Mouse (Mus musculus) inflammation-experienced regulatory T-cells, adult 6 months (primary cell): ENCODE results near the gene Prr12. TPM values are rescaled to one million over a fixed set of nuclear protein-coding genes. Genes with fewer than 3 reads are reported as not detected.

ENCODE experiments used
- ATAC-seq: one replicate; pipeline ENCODE4 v1.8.0; 2017
- polyA plus RNA-seq, 3 experiments: library from polyadenylated mRNA; unstranded; fragments of 100-300 nt; shearing (Covaris generic); gene quantifications; one replicate each; pipeline ENCODE4 v1.2.1; 2017

Prr12 gene
- polyA plus RNA-seq, 3 experiments from 2014 or later: 5.0 to 12.9 (median 9.8) TPM

DNA sequence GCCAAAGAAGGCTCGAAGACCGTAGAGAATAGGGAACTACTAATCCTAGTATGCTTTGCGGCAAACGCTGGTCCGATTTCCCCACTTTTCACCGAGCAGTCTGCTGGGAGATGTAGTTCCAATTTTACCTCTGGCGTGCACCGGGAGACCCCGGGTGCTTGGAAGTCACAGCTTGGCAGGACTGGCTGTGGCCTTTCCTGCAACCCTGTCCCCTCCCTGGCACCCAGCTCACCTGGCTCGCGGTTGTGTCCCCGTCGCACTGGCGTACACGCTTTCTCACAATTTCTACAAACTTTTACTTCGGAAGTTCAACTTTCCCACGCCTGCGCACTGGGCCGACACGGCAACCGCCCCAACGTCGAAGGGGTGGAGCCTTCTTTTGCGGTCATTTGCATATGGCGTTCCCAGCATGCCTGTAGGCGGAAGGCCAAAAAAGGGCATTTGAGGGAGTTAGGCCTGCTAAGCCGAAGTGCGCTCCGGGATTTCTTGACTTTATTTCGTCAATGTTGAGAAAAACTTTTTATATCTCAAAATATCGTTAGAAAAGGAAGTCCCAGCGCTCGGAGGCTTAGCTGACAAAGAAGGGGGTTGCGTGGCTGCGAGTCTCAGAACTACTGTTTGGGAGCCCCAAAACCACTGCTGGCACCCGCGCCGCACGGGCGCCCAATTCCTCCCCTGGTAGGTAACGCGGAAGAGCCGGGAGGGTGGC, 55.3 kb downstream of the Prr12 start, which contains the start of gene Irf3:
Gene Irf3, plus strand, starts transcription at position 418 of the 709 bp plus-strand sequence.
- peak; percentile 93 for ATAC-seq

- ATAC-seq: no peak
These were observed 56.0 kb downstream of the Prr12 start for GRCm38 (mm10) chr7:44996672-44997071.

DNA sequence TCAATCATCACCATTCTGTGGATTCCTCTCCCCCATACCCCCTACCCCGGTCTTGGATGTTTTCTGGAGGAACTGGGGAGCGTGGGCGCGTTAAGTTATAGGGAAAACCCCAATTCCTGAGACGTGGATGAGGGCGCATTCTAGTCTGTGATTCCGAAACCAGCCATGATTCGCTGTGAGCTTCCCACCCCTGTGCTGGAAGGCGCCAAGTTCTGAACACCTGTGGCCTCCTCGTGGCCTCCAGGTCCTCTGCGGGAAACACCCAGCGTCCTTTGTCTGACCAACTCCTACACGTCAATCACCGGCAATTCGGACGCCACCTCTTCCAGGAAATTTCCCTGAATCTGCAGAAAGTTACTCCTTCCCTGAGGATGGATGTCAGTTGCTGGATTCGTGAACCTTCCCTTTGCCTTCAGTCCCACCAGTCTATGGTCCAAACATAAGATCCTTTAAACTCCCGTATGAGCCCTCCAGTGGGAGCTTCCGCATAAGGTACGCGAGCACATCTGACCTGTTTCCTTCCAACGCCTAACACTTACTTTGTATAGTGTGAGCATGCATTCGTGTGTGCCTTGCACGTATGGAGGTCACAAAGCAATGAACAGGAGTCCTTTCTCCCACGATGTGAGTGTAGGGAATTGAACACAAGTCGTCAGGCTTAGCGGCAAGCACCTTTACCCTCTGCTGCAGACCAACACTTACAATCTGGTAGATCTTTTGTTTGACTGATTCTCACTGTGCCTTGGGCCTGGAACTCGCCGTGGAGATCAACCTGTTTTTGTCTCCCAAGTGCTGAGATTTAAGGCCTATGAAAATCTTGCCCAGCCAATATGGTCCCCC, 65.6 kb downstream of the Prr12 start:
- ATAC-seq: no peak

- peak; percentile 92 for ATAC-seq
These were observed 66.3 kb downstream of the Prr12 start, which contains the start of gene Prmt1 for GRCm38 (mm10) chr7:44986192-44986878. TSS of gene Prmt1 (minus strand) at chr7:44986568.

DNA sequence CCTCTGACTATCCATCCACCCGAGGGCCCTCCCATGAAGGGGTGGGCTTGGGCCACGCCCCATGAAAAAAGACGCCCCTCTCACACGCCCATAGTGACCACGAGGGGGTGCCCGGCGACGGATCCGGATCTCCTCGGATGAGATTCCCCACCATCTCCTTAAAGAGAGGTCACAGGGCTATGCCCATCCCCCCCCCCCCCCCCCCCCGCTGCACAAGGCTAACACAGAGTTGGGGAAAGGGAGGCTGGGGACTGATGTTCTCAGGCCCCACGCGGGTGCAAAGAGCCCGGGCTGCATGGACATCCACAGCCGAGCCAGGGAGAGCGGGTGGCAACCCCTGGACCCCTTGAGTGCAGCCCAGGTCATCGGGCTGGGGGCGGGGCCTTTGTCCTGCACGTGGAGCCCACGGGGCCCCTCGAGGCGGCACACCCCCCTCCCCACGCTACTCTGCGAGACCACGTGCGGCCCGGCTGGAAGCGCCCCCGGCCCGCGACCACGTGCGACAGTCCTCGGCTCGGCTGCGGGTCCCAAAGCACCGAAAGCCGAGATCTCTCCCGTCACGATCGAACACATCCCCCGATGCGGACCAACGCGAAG, 67.0 kb downstream of the Prr12 start:
- no peak for ATAC-seq

- ATAC-seq: no peak
These were observed 67.9 kb downstream of the Prr12 start for GRCm38 (mm10) chr7:44984833-44985164.

DNA sequence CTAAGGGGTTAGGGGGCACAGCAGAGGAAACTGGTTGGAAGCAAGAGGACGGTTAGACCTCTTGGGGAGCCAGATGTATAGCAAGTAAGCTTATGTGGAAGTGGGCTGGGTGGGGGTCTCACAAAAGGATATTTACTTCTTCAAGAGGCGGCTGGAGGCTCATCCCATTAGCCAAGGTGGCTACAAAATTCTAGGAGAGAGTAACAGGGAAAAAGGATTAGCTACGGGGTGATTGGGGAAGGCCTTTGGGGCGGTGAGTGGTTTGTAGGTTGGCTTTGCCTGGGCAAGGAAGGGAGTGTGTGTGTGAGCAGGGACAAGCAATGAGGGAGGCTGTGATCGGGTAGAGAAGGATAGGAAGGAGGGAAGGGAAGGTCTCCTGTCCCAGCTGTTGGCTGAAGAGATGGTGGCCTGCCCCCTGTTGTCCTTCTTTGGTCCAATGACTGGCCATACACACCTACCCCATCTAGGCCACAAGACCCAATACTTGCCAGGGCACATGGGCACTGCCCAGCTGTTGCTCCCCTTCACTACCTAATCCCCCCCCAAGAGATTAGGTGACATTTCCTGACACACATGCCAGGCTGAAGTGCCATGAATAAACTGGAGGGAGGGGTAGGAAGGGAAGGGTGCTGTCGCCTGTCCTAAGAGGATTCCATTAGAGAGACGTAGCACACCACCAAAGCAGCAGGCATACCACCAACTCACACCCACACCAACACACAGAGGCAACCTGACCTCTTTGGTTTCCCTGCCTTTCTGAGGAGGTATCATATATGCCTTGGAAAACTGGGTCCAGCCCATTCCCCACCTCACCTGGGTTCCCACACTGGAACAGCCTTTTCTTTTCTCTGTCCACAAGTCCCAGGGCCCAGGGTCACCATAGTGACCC, 68.5 kb downstream of the Prr12 start:
- no peak for ATAC-seq

DNA sequence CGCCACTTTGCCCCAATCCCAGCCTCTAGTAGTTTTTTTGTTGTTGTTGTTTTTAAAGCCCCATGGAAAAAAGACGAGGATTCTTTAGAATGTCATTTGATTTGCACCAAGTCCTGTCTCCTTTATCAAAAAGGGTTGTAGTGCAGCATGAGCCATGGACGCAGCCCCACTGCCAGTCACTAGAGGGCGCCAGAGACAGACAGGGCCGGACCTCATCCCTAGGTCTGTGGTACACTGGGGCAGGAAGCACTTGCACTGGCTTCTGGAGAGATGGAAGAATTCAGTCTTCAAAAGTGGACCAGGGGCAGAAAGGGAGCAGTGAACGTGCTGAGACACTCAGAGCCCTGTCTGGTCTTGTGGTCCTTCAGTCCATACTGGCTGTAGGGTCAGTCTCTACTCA, 69.6 kb downstream of the Prr12 start:
- no peak for ATAC-seq

DNA sequence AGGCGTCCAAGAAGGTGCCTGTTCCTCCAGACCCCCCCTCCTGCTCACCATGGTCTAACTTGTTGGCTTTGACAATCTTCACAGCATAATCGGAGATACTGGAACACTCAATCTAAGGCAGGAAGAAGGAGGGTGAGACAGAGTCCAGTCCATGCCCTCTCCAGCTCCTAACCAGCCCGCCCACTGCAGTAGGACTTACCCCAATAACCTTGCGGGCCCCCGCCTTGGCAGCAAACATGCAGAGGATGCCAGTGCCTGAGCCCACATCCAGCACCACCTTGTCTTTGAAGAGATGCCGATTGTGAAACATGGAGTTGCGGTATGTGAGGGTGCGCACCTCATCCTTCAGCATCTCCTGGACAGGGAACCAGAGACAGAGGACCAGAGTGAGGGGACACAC, 71.1 kb downstream of the Prr12 start:
- no peak for ATAC-seq

GRCm38 (mm10) chr7:44978300-44978699, 74.4 kb downstream of the Prr12 start:
- ATAC-seq: no peak

Other genes with a start within 250 kb of the Prr12 start
- 10 to 100 TPM; 30.8 to 60.2 (median 32.2) TPM for gene Nup62, start 236.8 kb downstream of the Prr12 start, polyA plus RNA-seq
- gene Il4i1, start 236.5 kb downstream of the Prr12 start, polyA plus RNA-seq: 1 to 10 TPM; 1.9 to 4.2 (median 2.1) TPM
- gene Atf5, start 236.2 kb downstream of the Prr12 start, polyA plus RNA-seq: under 1 TPM in 1 of 3 experiments, not detected in 2; 0.41 TPM
- 1 to 10 TPM; 1.1 to 4.5 (median 3.7) TPM for gene Akt1s1, start 203.9 kb downstream of the Prr12 start, polyA plus RNA-seq
- 10 to 100 TPM; 43.9 to 66.0 (median 60.6) TPM for gene Tbc1d17, start 203.8 kb downstream of the Prr12 start, polyA plus RNA-seq
- 10 to 100 TPM; 43.2 to 49.7 (median 46.8) TPM for gene Pnkp, start 195.7 kb downstream of the Prr12 start, polyA plus RNA-seq
- 1 to 10 TPM; 1.9 to 5.6 (median 3.2) TPM for gene Ptov1, start 183.1 kb downstream of the Prr12 start, polyA plus RNA-seq
- 10 to 100 TPM in 2 of 3 experiments, 1 to 10 TPM in 1; 7.1 to 14.1 (median 11.1) TPM for gene Med25, start 160.2 kb downstream of the Prr12 start, polyA plus RNA-seq
- 10 to 100 TPM in 2 of 3 experiments, 1 to 10 TPM in 1; 8.0 to 15.3 (median 11.0) TPM for gene Fuz, start 156.8 kb downstream of the Prr12 start, polyA plus RNA-seq
- gene Ap2a1, start 123.4 kb downstream of the Prr12 start, polyA plus RNA-seq: 10 to 100 TPM in 1 of 3 experiments, 1 to 10 TPM in 2; 6.1 to 12.1 (median 7.1) TPM
- not detected for gene Tsks, start 109.7 kb downstream of the Prr12 start, polyA plus RNA-seq
- gene Cpt1c, start 78.0 kb downstream of the Prr12 start, polyA plus RNA-seq: 1 to 10 TPM in 2 of 3 experiments, under 1 TPM in 1; 0.23 to 1.9 (median 1.5) TPM
- 10 to 100 TPM; 37.3 to 84.6 (median 70.6) TPM for gene Prmt1, start 66.3 kb downstream of the Prr12 start, polyA plus RNA-seq
- 100 to 1,000 TPM in 2 of 3 experiments, 10 to 100 TPM in 1; 83.6 to 119 (median 115) TPM for gene Irf3, start 55.2 kb downstream of the Prr12 start, polyA plus RNA-seq
- 10 to 100 TPM; 21.0 to 29.3 (median 26.6) TPM for gene Bcl2l12, start 54.2 kb downstream of the Prr12 start, polyA plus RNA-seq
- 1 to 10 TPM; 7.4 to 8.9 (median 8.7) TPM for gene Scaf1, start 36.5 kb downstream of the Prr12 start, polyA plus RNA-seq
- gene Rras, start 34.9 kb downstream of the Prr12 start, polyA plus RNA-seq: 1 to 10 TPM; 3.2 to 6.5 (median 5.1) TPM
- gene Nosip, start 9.5 kb upstream of the Prr12 start, polyA plus RNA-seq: 100 to 1,000 TPM; 129 to 164 (median 158) TPM
- 1 to 10 TPM; 2.0 to 2.3 (median 2.1) TPM for gene Prrg2, start 9.8 kb upstream of the Prr12 start, polyA plus RNA-seq
- 1 to 10 TPM; 1.7 to 6.5 (median 5.7) TPM for gene Rcn3, start 39.3 kb upstream of the Prr12 start, polyA plus RNA-seq
- gene Fcgrt, start 51.0 kb upstream of the Prr12 start, polyA plus RNA-seq: 1 to 10 TPM in 2 of 3 experiments, under 1 TPM in 1; 0.81 to 3.0 (median 1.8) TPM
- 1,000 to 10,000 TPM; 3,557 to 4,924 (median 4,468) TPM for gene Rps11, start 71.6 kb upstream of the Prr12 start, polyA plus RNA-seq
- gene Rpl13a, start 75.9 kb upstream of the Prr12 start, polyA plus RNA-seq: 1,000 to 10,000 TPM; 6,216 to 8,178 (median 7,568) TPM
- 1 to 10 TPM; 1.4 to 2.4 (median 1.6) TPM for gene Gm45713, start 83.3 kb upstream of the Prr12 start, polyA plus RNA-seq
- gene Flt3l, start 83.6 kb upstream of the Prr12 start, polyA plus RNA-seq: 100 to 1,000 TPM in 1 of 3 experiments, 10 to 100 TPM in 2; 70.2 to 108 (median 97.6) TPM
- 10 to 100 TPM; 42.9 to 50.6 (median 50.5) TPM for gene Pih1d1, start 101.4 kb upstream of the Prr12 start, polyA plus RNA-seq
- 10 to 100 TPM; 15.2 to 32.1 (median 26.6) TPM for gene Aldh16a1, start 101.7 kb upstream of the Prr12 start, polyA plus RNA-seq
- gene Slc17a7, start 111.1 kb upstream of the Prr12 start, polyA plus RNA-seq: under 1 TPM in 1 of 3 experiments, not detected in 2; 0.16 TPM
- gene Gfy, start 126.7 kb upstream of the Prr12 start, polyA plus RNA-seq: not detected
- gene Pth2, start 128.1 kb upstream of the Prr12 start, polyA plus RNA-seq: not detected
- under 1 TPM in 1 of 3 experiments, not detected in 2; 0.24 TPM for gene Ccdc155, start 152.0 kb upstream of the Prr12 start, polyA plus RNA-seq
- 10 to 100 TPM; 17.5 to 50.4 (median 28.3) TPM for gene Dkkl1, start 159.3 kb upstream of the Prr12 start, polyA plus RNA-seq
- gene Tead2, start 162.9 kb upstream of the Prr12 start, polyA plus RNA-seq: 1 to 10 TPM; 2.0 to 4.2 (median 3.2) TPM
- gene Cd37, start 186.2 kb upstream of the Prr12 start, polyA plus RNA-seq: 100 to 1,000 TPM; 390 to 554 (median 476) TPM
- gene Slc6a16, start 188.2 kb upstream of the Prr12 start, polyA plus RNA-seq: not detected
- under 1 TPM in 1 of 3 experiments, not detected in 2; 0.50 TPM for gene Slc6a21, start 224.6 kb upstream of the Prr12 start, polyA plus RNA-seq